Mouse (Mus musculus): ENCODE measurements at regions not wholly inside any gene's neighbourhood (a gene's known extent, or its start where the extent isn't known, plus 50 kb on each side); places are given as distances from the start of the nearest gene placed in this dataset.
A peak's percentile ranks its signal among the peaks of the same experiment; 100 is the strongest.

- DNase-seq (ENCODE audit: low spot score in 2 of 2) = no peak
These were observed 332.7 kb upstream of the Tbx3 start for GRCm38 (mm10) chr5:119337739-119338138.

GRCm38 (mm10) chr5:119338711-119339110 lies 331.8 kb upstream of the Tbx3 start:
- no peak for DNase-seq (ENCODE audit: low spot score in 2 of 2)

GRCm38 (mm10) chr5:119348303-119348702 lies 322.2 kb upstream of the Tbx3 start:
- no peak for DNase-seq (ENCODE audit: low spot score in 2 of 2)

- no peak for DNase-seq (ENCODE audit: low spot score in 2 of 2)
These were observed 321.1 kb upstream of the Tbx3 start for GRCm38 (mm10) chr5:119349395-119349794.

- no peak for DNase-seq (ENCODE audit: low spot score in 2 of 2)
These were observed 320.0 kb upstream of the Tbx3 start for GRCm38 (mm10) chr5:119350325-119350915.

DNA sequence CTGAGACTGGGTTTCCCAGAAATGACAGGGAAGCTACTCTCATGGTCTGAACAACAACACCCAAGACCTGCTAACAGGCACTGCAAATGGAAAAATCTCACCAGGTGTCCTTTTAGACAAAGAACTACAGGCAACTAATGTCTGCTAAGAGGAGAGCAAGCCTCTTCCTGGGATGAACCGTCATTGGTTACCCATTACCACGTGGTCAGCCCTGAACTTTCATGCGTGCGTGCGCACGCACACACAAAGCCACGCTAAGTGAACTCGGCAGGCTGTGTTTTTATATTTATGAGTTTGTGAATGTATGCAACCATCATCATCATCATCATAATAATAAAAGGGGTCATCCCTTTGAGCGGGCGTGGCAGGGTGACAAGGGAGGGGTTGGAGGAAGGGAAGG lies 315.0 kb upstream of the Tbx3 start:
- no peak for DNase-seq (ENCODE audit: low spot score in 2 of 2)

- DNase-seq (ENCODE audit: low spot score in 2 of 2) = no peak
These were observed 314.4 kb upstream of the Tbx3 start for GRCm38 (mm10) chr5:119356051-119356450.

DNA sequence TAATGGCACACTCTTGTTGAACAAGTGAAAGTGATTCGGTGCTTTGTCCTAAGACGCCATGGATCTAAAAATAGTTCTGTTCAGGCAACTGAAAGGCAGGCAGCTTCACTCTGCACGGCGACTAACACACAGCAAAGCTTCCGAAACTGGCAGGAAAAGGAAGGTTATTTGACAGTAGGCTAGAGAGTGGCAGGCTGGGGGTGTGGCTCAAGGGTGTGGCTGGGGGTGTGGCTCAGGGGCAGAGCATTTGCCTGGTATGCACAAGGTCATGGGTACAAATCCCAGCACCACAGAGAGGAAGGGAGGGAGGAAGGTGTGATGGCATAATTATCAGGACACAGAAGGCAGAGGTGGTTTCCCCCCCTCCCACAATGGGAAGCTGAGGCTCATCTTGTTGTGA lies 310.8 kb upstream of the Tbx3 start:
- no peak for DNase-seq (ENCODE audit: low spot score in 2 of 2)

- no peak for DNase-seq (ENCODE audit: low spot score in 2 of 2)
These were observed 310.1 kb upstream of the Tbx3 start for GRCm38 (mm10) chr5:119360351-119360750.

DNA sequence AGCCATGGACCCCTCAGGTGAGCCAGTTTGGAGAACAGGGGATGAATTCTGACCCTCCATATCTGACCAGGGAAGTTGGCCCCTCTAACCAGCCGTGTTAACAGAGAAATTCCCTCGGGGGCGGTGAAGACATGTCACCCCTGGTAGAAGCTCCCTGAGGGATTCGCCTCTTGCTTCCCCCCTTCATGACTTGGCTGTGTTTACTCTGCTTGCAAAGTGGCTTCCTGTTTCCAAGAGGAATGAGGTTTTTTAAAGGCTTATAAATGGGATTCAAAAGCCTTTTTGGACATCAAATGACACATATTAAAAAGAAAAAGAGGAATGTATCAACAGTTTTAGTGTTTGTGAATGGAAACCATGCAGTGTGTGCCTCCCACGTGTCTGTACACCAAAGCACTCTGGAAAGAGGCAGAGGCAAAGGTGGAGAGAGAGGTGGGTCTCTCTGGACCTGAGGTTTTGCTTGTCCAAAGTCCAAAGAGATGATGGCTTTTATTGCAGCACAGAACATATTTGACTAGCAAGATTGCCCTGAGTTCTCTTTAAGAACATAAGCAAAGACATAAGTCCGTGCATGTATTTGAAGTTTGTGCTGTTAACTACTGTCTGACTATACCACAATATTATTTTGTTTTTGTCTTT lies 308.9 kb upstream of the Tbx3 start:
- DNase-seq (ENCODE audit: low spot score in 2 of 2) = no peak

GRCm38 (mm10) chr5:119362452-119362851 lies 308.0 kb upstream of the Tbx3 start:
- DNase-seq (ENCODE audit: low spot score in 2 of 2) = no peak

- DNase-seq (ENCODE audit: low spot score in 2 of 2) = no peak
These were observed 306.2 kb upstream of the Tbx3 start for GRCm38 (mm10) chr5:119364250-119364649.

- no peak for DNase-seq (ENCODE audit: low spot score in 2 of 2)
These were observed 305.3 kb upstream of the Tbx3 start for GRCm38 (mm10) chr5:119365157-119365556.

DNA sequence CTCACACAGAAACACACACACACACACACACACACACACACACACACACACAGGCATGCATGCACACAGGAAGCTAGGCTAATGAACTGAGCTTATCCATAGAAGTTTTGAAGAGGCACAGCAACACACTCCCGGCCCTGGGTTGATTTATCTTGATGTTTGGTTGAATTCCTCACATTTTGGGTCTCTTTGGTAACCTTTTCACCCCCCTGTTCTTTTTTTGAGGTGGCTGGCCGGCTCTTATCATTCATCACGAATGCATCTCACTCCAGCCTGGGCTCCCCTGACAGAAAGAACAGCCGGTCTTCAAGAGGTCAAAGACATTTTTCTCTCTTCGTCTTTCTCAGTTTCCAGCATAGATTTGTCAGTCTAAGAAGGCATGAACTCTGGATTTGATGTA lies 304.2 kb upstream of the Tbx3 start:
- DNase-seq (ENCODE audit: low spot score in 2 of 2) = no peak

- no peak for DNase-seq (ENCODE audit: low spot score in 2 of 2)
These were observed 300.0 kb upstream of the Tbx3 start for GRCm38 (mm10) chr5:119370481-119370880.

DNA sequence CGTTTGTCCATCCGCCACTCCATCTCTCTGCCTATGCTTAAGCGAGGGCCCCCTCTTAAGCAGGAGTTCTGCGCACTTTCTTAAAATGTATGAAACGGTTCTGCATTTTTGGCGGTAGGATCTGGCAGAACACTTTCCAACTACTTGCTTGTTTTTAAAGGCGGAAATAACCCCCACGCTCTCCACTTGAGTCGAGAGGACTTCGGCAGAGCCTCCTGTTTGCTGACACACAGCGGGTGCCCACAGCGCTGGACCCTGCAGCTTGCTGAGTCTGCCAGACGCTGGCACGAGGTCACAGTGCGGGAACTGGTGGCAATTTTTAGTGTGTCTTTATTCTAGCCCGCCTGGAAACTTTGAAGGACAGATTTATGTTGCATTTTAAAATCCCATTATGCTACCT lies 299.5 kb upstream of the Tbx3 start:
- peak in 1 of 2 experiments; percentile 22 for DNase-seq (ENCODE audit: low spot score in 2 of 2)

GRCm38 (mm10) chr5:119373774-119374700 lies 296.4 kb upstream of the Tbx3 start:
- DNase-seq (ENCODE audit: low spot score in 2 of 2) = no peak

- no peak for DNase-seq (ENCODE audit: low spot score in 2 of 2)
These were observed 295.6 kb upstream of the Tbx3 start for GRCm38 (mm10) chr5:119374861-119375260.

- DNase-seq (ENCODE audit: low spot score in 2 of 2) = no peak
These were observed 292.2 kb upstream of the Tbx3 start for GRCm38 (mm10) chr5:119378261-119378660.

GRCm38 (mm10) chr5:119379915-119380432 lies 290.5 kb upstream of the Tbx3 start:
- DNase-seq (ENCODE audit: low spot score in 2 of 2) = no peak

GRCm38 (mm10) chr5:119381495-119381894 lies 289.0 kb upstream of the Tbx3 start:
- no peak for DNase-seq (ENCODE audit: low spot score in 2 of 2)

DNA sequence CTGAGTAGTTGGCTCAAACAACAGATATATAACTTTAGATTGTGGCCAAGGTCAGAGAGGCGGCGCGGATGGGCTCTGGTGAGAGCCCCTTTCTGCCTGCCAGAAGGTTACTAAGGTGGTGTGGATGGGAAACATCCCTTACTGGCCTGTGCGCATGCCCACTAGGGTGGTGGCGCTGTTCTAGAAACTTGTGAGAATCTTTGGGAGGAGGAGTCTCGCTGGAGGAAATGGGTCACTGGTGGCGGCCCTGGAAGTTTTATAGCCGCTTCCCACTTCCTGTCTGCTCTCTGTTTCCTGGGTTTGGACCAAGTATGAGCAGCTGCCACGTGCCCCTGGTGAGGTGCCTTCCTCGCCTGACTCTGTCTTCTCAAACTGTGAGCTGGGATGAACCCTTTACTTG lies 285.0 kb upstream of the Tbx3 start:
- no peak for DNase-seq (ENCODE audit: low spot score in 2 of 2)
